ENCODE assay signal across 10 mouse cellular contexts in the genomic region with DNA sequence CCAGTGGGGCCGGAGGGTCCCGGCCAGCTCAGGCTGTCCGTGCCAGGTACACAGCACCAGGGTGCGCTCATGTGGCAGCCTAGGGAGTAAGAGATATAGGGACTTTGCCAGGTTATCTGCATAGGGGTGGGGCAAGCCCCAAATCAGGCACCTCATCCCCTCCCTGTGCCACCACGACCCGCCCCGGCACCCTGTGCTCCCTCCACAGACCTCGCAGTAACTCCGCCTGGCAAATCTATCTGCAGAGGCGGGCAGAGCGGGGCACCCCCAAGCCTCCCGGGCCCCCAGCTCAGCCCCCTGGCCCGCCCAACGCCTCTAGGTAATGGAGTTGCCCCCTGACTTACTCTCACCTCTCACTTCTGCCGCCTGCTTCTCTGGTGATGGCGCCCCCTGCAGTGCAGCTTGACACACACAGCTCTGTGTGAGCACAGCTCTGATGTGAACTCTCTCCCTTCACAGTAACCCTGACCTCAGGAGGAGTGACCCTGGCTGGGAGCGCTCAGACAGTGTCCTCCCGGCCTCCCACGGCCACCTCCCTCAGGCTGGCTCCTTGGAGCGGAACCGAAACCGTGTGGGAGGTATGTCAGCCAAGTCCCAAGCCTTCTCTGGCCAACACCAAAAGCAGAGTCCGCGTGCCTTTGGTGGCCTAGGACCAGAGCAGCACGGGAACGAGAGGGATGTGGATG. TPM values are rescaled to one million over a fixed set of nuclear protein-coding genes. Genes with fewer than 3 reads are reported as not detected.
DNase-seq lines count a peak whose midpoint lies in the region; ATAC-seq lines count a peak whose summit lies in the region.
"Had no signal": no experiment of that assay in that cellular context is flagged by ENCODE, and none has a peak within 500 bp of the region (broad histone marks: within the 10 kb centered on the region; RNA-seq: fewer than 3 reads in every experiment).

No protein-coding gene starts in this region.

- H3K9ac ChIP-seq in liver, embryonic 11.5 days (ENCODE audit: low read depth, low read length): no peak overlapping the region

- peak; percentile 26; the same call in 1 of the 2 replicates for ATAC-seq in liver, embryonic 11.5 days (replicated peaks; ENCODE audit: low FRiP score)
- ATAC-seq in erythroblast, adult 5-6 weeks (replicated peaks; ENCODE audit: low FRiP score, poor library complexity, severe bottlenecking): no peak

- H3K4me3 ChIP-seq in liver, embryonic 11.5 days (ENCODE audit: low read depth, low read length): no peak overlapping the region
- H3K4me3 ChIP-seq: erythroblast, embryonic 14.5 days; megakaryocyte, embryonic 14.5 days had no signal

- WGBS in liver, embryonic 11.5 days: 89% methylated on average over 26 of the region's 26 CpGs

- no peaks in the 10 kb centered on the region for H3K9me3 ChIP-seq in liver, embryonic 11.5 days (ENCODE audit: control insufficient read depth, low read length)
- H3K9me3 ChIP-seq: megakaryocyte, embryonic 14.5 days had no signal

- no peaks in the 10 kb centered on the region for H3K4me1 ChIP-seq in liver, embryonic 11.5 days (replicated peaks; ENCODE audit: control insufficient read depth, insufficient read depth, low read length)

- DNase-seq in cerebellum, postnatal 10 days: peak; percentile 46 to 49
- no peak for DNase-seq in cerebellum, adult 11 months
- DNase-seq in right cerebral cortex, postnatal 4 days: peak; percentile 45
- no peak for DNase-seq in right cerebral cortex, postnatal 14 days
- DNase-seq in liver, embryonic 11.5 days (ENCODE audit: low spot score): no peak
- DNase-seq in thymus, postnatal 4 days: peak; percentile 84
- DNase-seq in cerebellum, adult 18-20 months: no peak

- no peak overlapping the region for H3K4me2 ChIP-seq in liver, embryonic 11.5 days

- peaks cover 64% of the 10 kb centered on the region for H3K36me3 ChIP-seq in liver, embryonic 11.5 days (ENCODE audit: control insufficient read depth, insufficient read depth, low read length)

- H3K27me3 ChIP-seq in liver, embryonic 11.5 days (replicated peaks; ENCODE audit: control insufficient read depth, insufficient read depth, low read length): no peaks in the 10 kb centered on the region
- H3K27me3 ChIP-seq: megakaryocyte, embryonic 14.5 days had no signal

- no peak overlapping the region for H3K27ac ChIP-seq in liver, embryonic 11.5 days (ENCODE audit: low read depth, low read length)

RNA-seq across cellular contexts. Expression of a gene that starts 7.1 kb away (rescaled TPM):
- polyA plus RNA-seq in liver, embryonic 11.5 days (2014; fragmentation: Nextera tagmentation; extraction: Ambion mirVana): not detected in 2 replicates
- total RNA-seq in erythroblast, adult 5-6 weeks (2015; ENCODE audit: low replicate concordance): not detected in 2 replicates
- not detected in 2 replicates for total RNA-seq in erythroblast, adult 5-6 weeks (2017; ENCODE audit: low replicate concordance)
- polyA plus RNA-seq: erythroblast, embryonic 14.5 days had no signal

RNA-seq across cellular contexts. Expression of a gene that starts 10.5 kb away (rescaled TPM):
- not detected in 2 replicates for polyA plus RNA-seq in liver, embryonic 11.5 days (2014; fragmentation: Nextera tagmentation; extraction: Ambion mirVana)
- not detected in 2 replicates for total RNA-seq in erythroblast, adult 5-6 weeks (2015; ENCODE audit: low replicate concordance)
- not detected in 2 replicates for total RNA-seq in erythroblast, adult 5-6 weeks (2017; ENCODE audit: low replicate concordance)

RNA-seq across cellular contexts. Expression of a gene that starts 30.4 kb away (rescaled TPM):
- 15.3 and 16.4 TPM in 2 replicates for polyA plus RNA-seq in liver, embryonic 11.5 days (2014; fragmentation: Nextera tagmentation; extraction: Ambion mirVana)
- total RNA-seq in erythroblast, adult 5-6 weeks (2015; ENCODE audit: low replicate concordance): 0.84 TPM in 1 of 2 replicates, not detected in the other
- total RNA-seq in erythroblast, adult 5-6 weeks (2017; ENCODE audit: low replicate concordance): 0.42 TPM in 1 of 2 replicates, not detected in the other

RNA-seq across cellular contexts. Expression of a gene that starts 38.5 kb away (rescaled TPM):
- 113 and 114 TPM in 2 replicates for polyA plus RNA-seq in liver, embryonic 11.5 days (2014; fragmentation: Nextera tagmentation; extraction: Ambion mirVana)
- 146 and 222 TPM in 2 replicates for total RNA-seq in erythroblast, adult 5-6 weeks (2015; ENCODE audit: low replicate concordance)
- 217 and 308 TPM in 2 replicates for total RNA-seq in erythroblast, adult 5-6 weeks (2017; ENCODE audit: low replicate concordance)

RNA-seq across cellular contexts. Expression of a gene that starts 38.8 kb away (rescaled TPM):
- polyA plus RNA-seq in liver, embryonic 11.5 days (2014; fragmentation: Nextera tagmentation; extraction: Ambion mirVana): 115 and 126 TPM in 2 replicates
- total RNA-seq in erythroblast, adult 5-6 weeks (2015; ENCODE audit: low replicate concordance): 17.1 and 20.1 TPM in 2 replicates
- total RNA-seq in erythroblast, adult 5-6 weeks (2017; ENCODE audit: low replicate concordance): 16.2 and 16.6 TPM in 2 replicates

Comparison
In these comparisons a context has a peak if more than half of its experiments do, and no peak if none do; other contexts are left out.
1. DNase-seq: peak in cerebellum, postnatal 10 days (2 of 2), right cerebral cortex, postnatal 4 days (single experiment) and thymus, postnatal 4 days (single experiment); none in cerebellum, adult 11 months (single experiment), right cerebral cortex, postnatal 14 days (single experiment), liver, embryonic 11.5 days (single experiment) and cerebellum, adult 18-20 months (0 of 2).